Mouse (Mus musculus) right cerebral cortex, postnatal 14 days (tissue): ENCODE data around the gene Gm17622.

Source experiments
- DNase-seq: peaks from one replicate; pipeline ENCODE4 v3.0.0; 2022

Gene Gm17622

GRCm38 (mm10) chr13:96511893-96512292 lies 21.4 kb downstream of the Gm17622 start:
- no peak for DNase-seq

GRCm38 (mm10) chr13:96514154-96514942 lies 23.8 kb downstream of the Gm17622 start:
- no peak for DNase-seq

GRCm38 (mm10) chr13:96516249-96516648 lies 25.7 kb downstream of the Gm17622 start:
- no peak for DNase-seq

- DNase-seq = no peak
Observed at GRCm38 (mm10) chr13:96517335-96517734, 26.8 kb downstream of the Gm17622 start.

GRCm38 (mm10) chr13:96521294-96521693 lies 30.8 kb downstream of the Gm17622 start:
- no peak for DNase-seq

- no peak for DNase-seq
Observed at GRCm38 (mm10) chr13:96527022-96527421, 36.5 kb downstream of the Gm17622 start.

GRCm38 (mm10) chr13:96527856-96528255 lies 37.3 kb downstream of the Gm17622 start:
- no peak for DNase-seq

- no peak for DNase-seq
Observed at GRCm38 (mm10) chr13:96528776-96529175, 38.2 kb downstream of the Gm17622 start.

GRCm38 (mm10) chr13:96529542-96529941 lies 39.0 kb downstream of the Gm17622 start:
- DNase-seq = no peak

- no peak for DNase-seq
Observed at GRCm38 (mm10) chr13:96530064-96530463, 39.5 kb downstream of the Gm17622 start.

GRCm38 (mm10) chr13:96532176-96532575 lies 41.6 kb downstream of the Gm17622 start:
- DNase-seq = no peak

- no peak for DNase-seq
Observed at GRCm38 (mm10) chr13:96533742-96534141, 43.2 kb downstream of the Gm17622 start.

GRCm38 (mm10) chr13:96536821-96537572 lies 46.5 kb downstream of the Gm17622 start:
- no peak for DNase-seq

- DNase-seq = no peak
Observed at GRCm38 (mm10) chr13:96538103-96538502, 47.6 kb downstream of the Gm17622 start.
